Mouse (Mus musculus): ENCODE measurements around the gene Gpr27. TPM values are rescaled to one million over a fixed set of nuclear protein-coding genes. Genes with fewer than 3 reads are reported as not detected.

The Gpr27 gene
- total RNA-seq, 2 experiments from 2014 or later: 4.1 to 4.7 TPM

- no peak for ATAC-seq (ENCODE audit: poor library complexity, severe bottlenecking)
Observed at GRCm38 (mm10) chr6:99674482-99674881, 18.0 kb upstream of the Gpr27 start.

- ATAC-seq (ENCODE audit: poor library complexity, severe bottlenecking): no peak
Observed at GRCm38 (mm10) chr6:99677325-99677724, 15.2 kb upstream of the Gpr27 start.

- no peak for ATAC-seq (ENCODE audit: poor library complexity, severe bottlenecking)
Observed at GRCm38 (mm10) chr6:99678108-99678507, 14.4 kb upstream of the Gpr27 start.

- no peak for ATAC-seq (ENCODE audit: poor library complexity, severe bottlenecking)
Observed at GRCm38 (mm10) chr6:99683974-99684373, 8.5 kb upstream of the Gpr27 start.

GRCm38 (mm10) chr6:99684899-99685298 is 7.6 kb upstream of the Gpr27 start:
- ATAC-seq (ENCODE audit: poor library complexity, severe bottlenecking): peak; percentile 88

- ATAC-seq (ENCODE audit: poor library complexity, severe bottlenecking): no peak
Observed at GRCm38 (mm10) chr6:99688513-99688912, 4.0 kb upstream of the Gpr27 start.

DNA sequence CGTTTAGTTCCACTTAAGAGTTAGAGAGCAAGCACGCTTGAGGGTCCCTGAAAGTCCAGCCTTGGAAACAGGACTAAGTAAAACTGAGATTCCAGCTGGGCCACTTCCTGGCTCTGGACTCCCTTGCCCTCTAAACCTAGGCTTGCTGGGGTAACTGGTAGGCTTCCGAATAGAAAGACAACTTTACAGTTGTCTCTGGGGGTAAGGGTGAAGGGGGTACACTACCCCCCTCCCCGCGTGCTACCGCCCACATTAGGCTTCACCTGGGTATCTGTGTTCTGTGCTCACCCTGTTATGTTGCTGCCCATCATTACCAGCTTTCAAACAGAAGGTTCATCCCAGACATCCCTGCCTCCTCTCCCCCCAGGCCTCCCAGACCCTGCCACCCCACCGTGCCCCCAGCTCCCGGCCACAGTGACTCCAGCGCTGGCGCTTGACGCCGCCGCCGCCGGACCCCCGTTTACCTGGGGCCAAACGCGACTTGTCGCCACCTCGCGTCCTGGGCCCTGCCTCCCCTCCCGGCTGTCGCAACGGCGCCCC is 743 bp upstream of the Gpr27 start:
- no peak for ATAC-seq (ENCODE audit: poor library complexity, severe bottlenecking)

GRCm38 (mm10) chr6:99692916-99693841 is 700 bp downstream of the Gpr27 start:
- peak; percentile 48 for ATAC-seq (ENCODE audit: poor library complexity, severe bottlenecking)

DNA sequence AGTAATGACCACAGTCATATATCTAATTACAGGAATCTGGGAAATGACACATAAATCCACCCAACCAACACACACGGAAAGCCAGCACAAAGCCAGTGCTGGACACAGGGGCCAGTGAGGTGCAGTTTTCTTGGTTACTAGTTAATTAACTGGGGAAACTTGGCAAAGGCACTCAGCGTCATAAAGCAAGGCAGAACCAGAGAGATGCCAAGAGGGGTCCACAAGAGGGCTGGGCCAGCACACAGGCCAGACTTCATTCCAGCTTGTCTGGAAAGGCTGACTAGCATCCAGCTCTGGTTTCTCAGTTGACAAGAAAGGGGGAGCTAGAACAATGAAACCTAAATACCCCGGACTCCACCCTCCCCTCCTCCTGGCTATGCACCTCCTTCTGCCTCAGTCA is 8.0 kb downstream of the Gpr27 start:
- no peak for ATAC-seq (ENCODE audit: poor library complexity, severe bottlenecking)

GRCm38 (mm10) chr6:99711576-99712101 is 19.2 kb downstream of the Gpr27 start:
- peak; percentile 75 for ATAC-seq (ENCODE audit: poor library complexity, severe bottlenecking)

DNA sequence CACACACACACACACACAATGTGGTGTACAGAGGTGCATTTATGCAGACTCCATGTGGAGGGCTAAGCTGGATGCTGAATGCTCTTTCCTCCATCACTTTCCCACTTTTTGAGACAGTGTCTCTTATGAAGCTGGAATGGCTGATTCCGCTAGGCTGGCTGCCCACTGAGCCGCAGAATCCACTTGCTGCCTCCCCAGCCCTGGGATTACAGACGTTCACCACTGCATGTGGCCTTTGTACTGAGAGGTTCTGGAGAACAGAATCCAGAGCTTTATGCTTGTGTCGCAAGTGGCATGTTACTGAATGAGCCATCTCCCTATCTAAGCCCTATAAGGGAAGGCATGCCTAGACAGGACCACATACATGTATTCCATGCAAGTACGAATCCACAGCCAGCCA is 20.8 kb downstream of the Gpr27 start:
- ATAC-seq (ENCODE audit: poor library complexity, severe bottlenecking): no peak

- no peak for ATAC-seq (ENCODE audit: poor library complexity, severe bottlenecking)
Observed at GRCm38 (mm10) chr6:99715191-99715590, 22.7 kb downstream of the Gpr27 start.

- ATAC-seq (ENCODE audit: poor library complexity, severe bottlenecking): no peak
Observed at GRCm38 (mm10) chr6:99715913-99716312, 23.4 kb downstream of the Gpr27 start.

GRCm38 (mm10) chr6:99721032-99721431 is 28.6 kb downstream of the Gpr27 start:
- ATAC-seq (ENCODE audit: poor library complexity, severe bottlenecking): peak; percentile 70

GRCm38 (mm10) chr6:99722390-99722789 is 29.9 kb downstream of the Gpr27 start:
- no peak for ATAC-seq (ENCODE audit: poor library complexity, severe bottlenecking)

DNA sequence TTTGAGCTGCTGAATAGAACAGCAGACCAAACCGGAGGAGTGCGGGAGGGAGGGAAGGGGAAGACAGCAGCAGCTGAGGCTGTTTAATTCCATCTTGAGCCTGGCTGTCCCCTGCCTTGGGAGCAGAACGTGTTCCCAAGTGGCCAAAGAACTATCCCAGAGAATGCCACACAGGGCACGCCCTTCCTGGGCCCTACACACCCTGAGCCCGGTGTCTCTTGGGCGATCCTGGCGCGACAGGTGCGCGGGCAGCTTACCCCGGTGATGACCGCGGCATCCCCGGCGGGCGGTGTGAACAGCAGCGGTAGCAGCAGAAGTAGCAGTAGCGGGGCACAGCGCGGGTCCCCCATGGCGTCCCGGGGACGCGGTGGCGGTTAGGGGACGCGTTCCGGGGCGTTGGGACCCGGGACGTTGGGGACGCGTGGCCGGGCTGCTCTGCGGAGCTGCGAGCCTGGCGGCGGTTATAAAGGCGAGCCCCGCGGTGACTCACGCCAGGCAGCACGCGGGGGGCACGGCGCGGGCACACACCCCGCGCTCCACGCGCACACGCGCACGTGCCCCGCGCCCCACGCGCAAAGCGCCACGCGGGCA is 33.6 kb downstream of the Gpr27 start, which contains the start of gene Prok2:
Prok2 (minus strand) TSS at position 422 of the 591 bp plus-strand sequence.
- peak; percentile 38 for ATAC-seq (ENCODE audit: poor library complexity, severe bottlenecking)

GRCm38 (mm10) chr6:99726576-99727303 is 34.3 kb downstream of the Gpr27 start:
- peak; percentile 72 for ATAC-seq (ENCODE audit: poor library complexity, severe bottlenecking)

DNA sequence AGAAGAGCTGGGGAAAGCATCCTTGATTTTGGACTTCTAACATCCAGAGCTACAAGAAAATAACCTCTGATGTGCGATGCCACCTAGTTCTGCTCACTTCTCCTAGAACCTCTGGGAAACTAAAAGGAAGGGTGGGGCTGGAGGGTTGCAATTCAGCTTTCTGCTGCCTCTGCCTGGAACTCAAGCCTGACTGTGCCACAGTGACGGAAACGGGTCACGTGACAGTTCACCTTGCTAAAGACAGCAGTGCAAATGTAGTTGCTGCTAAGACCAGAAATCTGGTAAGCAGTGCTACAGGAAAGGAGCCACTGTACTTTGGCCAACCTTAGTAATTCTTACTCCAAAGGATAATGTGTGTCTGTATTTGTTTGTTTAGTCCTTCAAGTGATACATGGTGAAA is 37.4 kb downstream of the Gpr27 start:
- peak; percentile 42; the same call in 1 of the 2 replicates for ATAC-seq (ENCODE audit: poor library complexity, severe bottlenecking)

- ATAC-seq (ENCODE audit: poor library complexity, severe bottlenecking): no peak
Observed at GRCm38 (mm10) chr6:99731926-99732325, 39.4 kb downstream of the Gpr27 start.

GRCm38 (mm10) chr6:99732673-99733072 is 40.2 kb downstream of the Gpr27 start:
- ATAC-seq (ENCODE audit: poor library complexity, severe bottlenecking): no peak

- no peak for ATAC-seq (ENCODE audit: poor library complexity, severe bottlenecking)
Observed at GRCm38 (mm10) chr6:99734666-99735065, 42.2 kb downstream of the Gpr27 start.

All from megakaryocyte, adult 5-6 weeks (primary cell).